Mouse (Mus musculus) erythroblast, embryonic 14.5 days (primary cell): ENCODE data around the gene Miga1.

Experiments
- GATA1 ChIP-seq: IDR thresholded peaks from 2 replicates; pipeline ENCODE4 v1.6.1; 2012; ENCODE audit warnings: low read length, inconsistent platforms, mixed read lengths
- TAL1 ChIP-seq: IDR thresholded peaks from 3 replicates; pipeline ENCODE4 v1.6.1; 2012; ENCODE audit warnings: low read length, inconsistent platforms, mixed read lengths

DNA sequence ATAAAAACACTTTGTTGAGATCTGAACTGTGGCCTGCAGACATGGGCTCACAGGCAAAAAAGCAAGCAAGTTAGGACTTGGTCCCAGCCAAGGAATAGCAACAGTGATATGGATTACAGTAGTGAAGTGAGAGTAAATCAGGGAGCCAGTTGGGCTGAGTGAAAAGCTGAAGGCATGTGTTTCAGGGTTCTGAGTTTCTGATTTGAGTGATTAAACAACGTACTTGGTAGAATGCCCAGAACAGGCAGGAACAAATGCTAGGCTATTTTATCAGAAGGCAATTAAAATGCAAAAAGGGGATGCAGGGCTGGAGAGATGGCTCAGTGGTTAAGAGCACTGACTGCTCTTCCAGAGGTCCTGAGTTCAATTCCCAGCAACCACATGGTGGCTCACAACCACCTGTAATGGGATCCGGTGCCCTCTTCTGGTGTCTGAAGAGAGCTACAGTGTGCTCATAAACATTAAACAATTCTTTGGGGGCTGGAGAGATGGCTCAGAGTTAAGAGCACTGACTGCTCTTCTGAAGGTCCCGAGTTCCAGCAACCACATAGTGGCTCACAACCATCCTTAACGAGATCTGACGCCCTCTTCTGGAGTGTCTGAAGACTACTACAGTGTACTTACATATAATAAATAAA, 94.8 kb downstream of the Miga1 start:
- TF ChIP-seq TAL1 (no peak), GATA1 (no peak)
